In genomic region chr12:3870859-3871462, GRCm38 (mm10) we compare ENCODE assay signal across 8 mouse cellular contexts.
DNase-seq lines count a peak whose midpoint lies in the region; ATAC-seq and TF ChIP-seq lines count a peak whose summit lies in the region.

No protein-coding gene starts in this region.

- H3K9me3 ChIP-seq in MEL (replicated peaks; ENCODE audit: insufficient read depth, low read length), result no peaks in the 10 kb centered on the region
- H3K9me3 ChIP-seq in forebrain, embryonic 16.5 days (ENCODE audit: control insufficient read depth, low read length), result no peaks in the 10 kb centered on the region
- H3K9me3 ChIP-seq in limb, embryonic 13.5 days, result no peaks in the 10 kb centered on the region

- no peak for TF ChIP-seq POLR2A in cerebellum, adult 2 months (IDR thresholded peaks at IDR 0.05; ENCODE audit: borderline replicate concordance, insufficient read depth, low read length)
- no peak for TF ChIP-seq POLR2A in MEL (IDR thresholded peaks at IDR 0.05; ENCODE audit: control insufficient read depth in 1 of 2, insufficient read depth in 1 of 2, low read depth in 1 of 2, low read length in 2 of 2, poor library complexity in 1 of 2)

- no peak overlapping the region for H3K9ac ChIP-seq in MEL (ENCODE audit: control insufficient read depth, low read depth, low read length, poor library complexity, severe bottlenecking)
- H3K9ac ChIP-seq in forebrain, embryonic 16.5 days (replicated peaks; ENCODE audit: low read depth, low read length), result no peak overlapping the region
- H3K9ac ChIP-seq in limb, embryonic 13.5 days, result peak overlapping the region; percentile 51

- no peaks in the 10 kb centered on the region for H3K27me3 ChIP-seq in cerebellum, adult 2 months (ENCODE audit: control insufficient read depth, insufficient read depth, low read length)
- no peaks in the 10 kb centered on the region for H3K27me3 ChIP-seq in MEL (ENCODE audit: control insufficient read depth in 1 of 2, insufficient read depth in 2 of 2, low read length in 2 of 2)
- no peaks in the 10 kb centered on the region for H3K27me3 ChIP-seq in forebrain, embryonic 16.5 days (replicated peaks; ENCODE audit: control insufficient read depth, insufficient read depth, low read length)
- no peaks in the 10 kb centered on the region for H3K27me3 ChIP-seq in limb, embryonic 13.5 days

- H3K4me3 ChIP-seq in cerebellum, adult 2 months (replicated peaks; ENCODE audit: insufficient read depth, low read depth, low read length), result no peak overlapping the region
- H3K4me3 ChIP-seq in MEL (ENCODE audit: control insufficient read depth in 1 of 2, insufficient read depth in 1 of 2, low read depth in 2 of 2, low read length in 2 of 2), result no peak overlapping the region
- no peak overlapping the region for H3K4me3 ChIP-seq in forebrain, embryonic 16.5 days (replicated peaks; ENCODE audit: low read length)
- H3K4me3 ChIP-seq in limb, embryonic 13.5 days, result no peak overlapping the region

- peak overlapping the region; percentile 16 for H3K4me2 ChIP-seq in forebrain, embryonic 16.5 days (ENCODE audit: low read length)
- H3K4me2 ChIP-seq in limb, embryonic 13.5 days (replicated peaks), result peak overlapping the region; percentile 41

- TF ChIP-seq CTCF in cerebellum, adult 2 months (IDR thresholded peaks at IDR 0.05; ENCODE audit: borderline replicate concordance, insufficient read depth, low read depth, low read length), result no peak
- TF ChIP-seq CTCF in MEL (IDR thresholded peaks at IDR 0.05 in 2 of 3, conservative IDR thresholded peaks at IDR 0.05 in 1 of 3; ENCODE audit: control insufficient read depth in 1 of 3, insufficient read depth in 1 of 3, low read depth in 2 of 3, low read length in 3 of 3, poor library complexity in 1 of 3, severe bottlenecking in 1 of 3), result peak in 2 of 3 experiments; percentile 24 to 31; a peak in 2 of 6 replicates

- peaks cover 2 to 4% of the 10 kb centered on the region in 2 experiments for H3K36me3 ChIP-seq in MEL (ENCODE audit: control insufficient read depth in 1 of 2, insufficient read depth in 2 of 2, low read length in 2 of 2)
- no peaks in the 10 kb centered on the region; the same call in 1 of the 2 replicates for H3K36me3 ChIP-seq in forebrain, embryonic 16.5 days (ENCODE audit: control insufficient read depth, insufficient read depth)
- peaks cover 61% of the 10 kb centered on the region for H3K36me3 ChIP-seq in limb, embryonic 13.5 days

- 0 out of 4 replicates have a peak, but pooled peaks of 1 of the 2 experiments have one; percentile 10 for TF ChIP-seq EP300 in MEL (IDR thresholded peaks at IDR 0.05; ENCODE audit: low read depth in 1 of 2, low read length in 2 of 2)

- peak overlapping the region; percentile 47; the same call in 1 of the 2 replicates for H3K27ac ChIP-seq in cerebellum, adult 2 months (ENCODE audit: insufficient read depth, low read length)
- no peak overlapping the region for H3K27ac ChIP-seq in MEL (ENCODE audit: control insufficient read depth, low read depth, low read length)
- no peak overlapping the region for H3K27ac ChIP-seq in forebrain, embryonic 16.5 days (ENCODE audit: low read length)
- H3K27ac ChIP-seq in limb, embryonic 13.5 days, result peak overlapping the region; percentile 61

- no peak for TF ChIP-seq RAD21 in MEL (IDR thresholded peaks at IDR 0.05; ENCODE audit: low read depth, low read length)

- peak; percentile 50 for ATAC-seq in forebrain, embryonic 16.5 days
- ATAC-seq in limb, embryonic 13.5 days (ENCODE audit: low FRiP score, low read depth), result peak; percentile 44

- H3K79me2 ChIP-seq in MEL (ENCODE audit: control insufficient read depth, insufficient read depth, low read length, poor library complexity), result no peaks in the 10 kb centered on the region

- DNase-seq in cerebellum, adult 2 months, result no peak
- DNase-seq in cerebellum, adult 18-20 months, result no peak
- DNase-seq in MEL (ENCODE audit: low read depth, low spot score), result peak; percentile 51
- DNase-seq in naive thymus-derived CD4-positive, alpha-beta T cell, adult 2 months (ENCODE audit: low read depth), result peak; percentile 84
- peak; percentile 89 for DNase-seq in thymus, postnatal 4 days
- no peak for DNase-seq in urinary bladder, postnatal 10 days (ENCODE audit: low spot score)

- peaks cover 51% of the 10 kb centered on the region for H3K4me1 ChIP-seq in cerebellum, adult 2 months (ENCODE audit: control insufficient read depth, insufficient read depth, low read length)
- no peaks in the 10 kb centered on the region; a peak in 1 of 4 replicates for H3K4me1 ChIP-seq in MEL (ENCODE audit: control insufficient read depth in 1 of 2, insufficient read depth in 2 of 2, low read length in 2 of 2)
- H3K4me1 ChIP-seq in forebrain, embryonic 16.5 days (replicated peaks; ENCODE audit: control insufficient read depth, insufficient read depth, low read length), result peaks cover 24% of the 10 kb centered on the region
- peaks cover 43% of the 10 kb centered on the region for H3K4me1 ChIP-seq in limb, embryonic 13.5 days

- 42% methylated on average over 19 of the region's 19 CpGs for WGBS in cerebellum, adult 2 months
- WGBS in forebrain, embryonic 16.5 days, result 9% methylated on average over 19 of the region's 19 CpGs
- WGBS in limb, embryonic 13.5 days, result 10% methylated on average over 19 of the region's 19 CpGs

TF ChIP-seq in MEL, 35 proteins besides CTCF, POLR2A, EP300 and RAD21:
- TF ChIP-seq SMC3 (IDR thresholded peaks at IDR 0.05; ENCODE audit: low read depth, low read length) (peak; percentile 34; the same call in 1 of the 2 replicates), TCF12 (IDR thresholded peaks at IDR 0.05; ENCODE audit: low read depth, low read length) (0 out of 2 replicates have a peak, but pooled peaks have one; percentile 6), ELF1 (IDR thresholded peaks at IDR 0.05; ENCODE audit: low read depth, low read length) (no peak)
TF ChIP-seq in MEL: peak in this region for 2.

Comparison
In these comparisons a context has a peak if more than half of its experiments do, and no peak if none do; other contexts are left out.
1. DNase-seq: peak in MEL (single experiment), naive thymus-derived CD4-positive, alpha-beta T cell, adult 2 months (single experiment) and thymus, postnatal 4 days (single experiment); none in cerebellum, adult 2 months (0 of 2), cerebellum, adult 18-20 months (0 of 2) and urinary bladder, postnatal 10 days (single experiment).
2. H3K27ac ChIP-seq: peak in cerebellum, adult 2 months (single experiment) and limb, embryonic 13.5 days (single experiment); none in MEL (single experiment) and forebrain, embryonic 16.5 days (single experiment).